8 mouse cellular contexts compared by ENCODE assay signal in the genomic region with DNA sequence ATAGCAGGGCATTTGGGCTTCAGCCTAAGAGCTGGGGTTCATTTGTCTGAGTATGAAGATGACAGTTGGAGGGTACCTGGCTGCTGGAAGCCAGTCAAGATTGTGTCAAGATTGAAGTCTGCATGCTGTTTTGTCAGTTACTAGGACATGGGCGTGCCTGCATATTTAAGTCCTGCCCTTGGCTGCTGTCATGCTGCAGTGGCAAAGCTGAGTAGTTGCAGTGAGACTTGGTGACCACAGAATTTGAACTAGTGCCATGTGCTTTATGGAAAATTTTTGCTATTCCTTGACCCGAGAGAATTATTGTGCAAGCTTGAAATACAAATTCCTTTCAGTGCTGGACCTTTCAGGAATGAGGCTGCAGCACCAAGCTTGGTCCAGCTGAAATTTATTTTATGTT. TPM values are rescaled to one million over a fixed set of nuclear protein-coding genes. Genes with fewer than 3 reads are reported as not detected.
A peak's percentile ranks its signal among the peaks of the same experiment; 100 is the strongest.
DNase-seq lines count a peak whose midpoint lies in the region.
"Had no signal": no experiment of that assay in that cellular context is flagged by ENCODE, and none has a peak within 500 bp of the region (broad histone marks: within the 10 kb centered on the region; RNA-seq: fewer than 3 reads in every experiment).

No protein-coding gene starts in this region.

- intact Hi-C loops in heart, postnatal 25 days (cut with DNase I), result no loop called here

- DNase-seq in heart, postnatal 4 days, result peak; percentile 8
- DNase-seq in heart, postnatal 25 days (ENCODE audit: low spot score), result no peak
- DNase-seq in Muller cell, postnatal 12 days (ENCODE audit: inconsistent ontology term), result peak; percentile 81
- DNase-seq in adrenal gland, postnatal 10 days, result peak; percentile 55
- peak; percentile 52 for DNase-seq in lung, postnatal 36 days
- no peak for DNase-seq in urinary bladder, adult 2 months (ENCODE audit: low spot score)
- DNase-seq in thymus, postnatal 4 days, result no peak
- DNase-seq: liver, postnatal 0 days had no signal

RNA-seq across cellular contexts. Expression of gene Chfr, which starts 6.7 kb away (rescaled TPM):
- total RNA-seq in heart, postnatal 4 days (2021), result 10 to 100 TPM; 23.5 to 23.7 TPM
- 10 to 100 TPM; 14.8 to 17.1 TPM for total RNA-seq in heart, postnatal 25 days (2021)
- 10 to 100 TPM; 34.3 to 44.4 TPM for total RNA-seq in adrenal gland, postnatal 10 days (2021)
- 32.7 and 35.9 TPM in 2 replicates for polyA plus RNA-seq in urinary bladder, adult 2 months (2012; rRNA removed)

RNA-seq across cellular contexts. Expression of gene Zfp605, which starts 32.4 kb away (rescaled TPM):
- 1 to 10 TPM; 2.7 to 3.1 TPM for total RNA-seq in heart, postnatal 4 days (2021)
- 1 to 10 TPM; 2.7 to 3.1 TPM for total RNA-seq in heart, postnatal 25 days (2021)
- total RNA-seq in adrenal gland, postnatal 10 days (2021), result 1 to 10 TPM; 3.8 to 5.1 TPM
- polyA plus RNA-seq in urinary bladder, adult 2 months (2012; rRNA removed), result 2.7 and 3.7 TPM in 2 replicates

RNA-seq across cellular contexts. Expression of gene Golga3, which starts 34.2 kb away (rescaled TPM):
- total RNA-seq in heart, postnatal 4 days (2021), result 10 to 100 TPM; 35.5 to 38.7 TPM
- total RNA-seq in heart, postnatal 25 days (2021), result 10 to 100 TPM; 46.2 to 47.0 TPM
- 10 to 100 TPM; 31.6 to 37.8 TPM for total RNA-seq in adrenal gland, postnatal 10 days (2021)
- polyA plus RNA-seq in urinary bladder, adult 2 months (2012; rRNA removed), result 16.8 and 19.3 TPM in 2 replicates

RNA-seq across cellular contexts. Expression of gene Gtpbp6, which starts 34.3 kb away (rescaled TPM):
- total RNA-seq in heart, postnatal 4 days (2021), result 10 to 100 TPM; 32.3 to 33.6 TPM
- total RNA-seq in heart, postnatal 25 days (2021), result 10 to 100 TPM; 27.6 to 31.0 TPM
- 10 to 100 TPM; 44.4 to 54.2 TPM for total RNA-seq in adrenal gland, postnatal 10 days (2021)
- 56.4 and 77.5 TPM in 2 replicates for polyA plus RNA-seq in urinary bladder, adult 2 months (2012; rRNA removed)

RNA-seq across cellular contexts. Expression of gene Plcxd1, which starts 42.5 kb away (rescaled TPM):
- total RNA-seq in heart, postnatal 4 days (2021), result not detected
- total RNA-seq in heart, postnatal 25 days (2021), result not detected
- total RNA-seq in adrenal gland, postnatal 10 days (2021), result under 1 TPM; 0.18 to 0.42 TPM
- 0.09 and 0.10 TPM in 2 replicates for polyA plus RNA-seq in urinary bladder, adult 2 months (2012; rRNA removed)

Comparison
In these comparisons a context has a peak if more than half of its experiments do, and no peak if none do; other contexts are left out.
1. DNase-seq: peak in heart, postnatal 4 days (single experiment), Muller cell, postnatal 12 days (single experiment), adrenal gland, postnatal 10 days (single experiment) and lung, postnatal 36 days (single experiment); none in heart, postnatal 25 days (single experiment), urinary bladder, adult 2 months (single experiment) and thymus, postnatal 4 days (single experiment).